Mouse (Mus musculus) liver, embryonic 12.5 days (tissue): ENCODE data around the gene Vwde. TPM values are rescaled to one million over a fixed set of nuclear protein-coding genes. Genes with fewer than 3 reads are reported as not detected.

Experiments
- ATAC-seq: fragments of 200-750 bp; cut with Nextera tagmentation; 2 replicates; pipeline ENCODE4 v1.8.0; 2017; ENCODE audit warnings: moderate number of reproducible peaks, mild to moderate bottlenecking, moderate library complexity
- H3K27ac ChIP-seq: fragments of 300-500 bp; sonication (generic); 2 replicates; pipeline ENCODE4 v1.5.1; 2016; ENCODE audit warnings: mild to moderate bottlenecking
- H3K27me3 ChIP-seq: fragments of 300-500 bp; sonication (generic); replicated peaks from 2 replicates; pipeline ENCODE4 v1.6.1; 2016; ENCODE audit warnings: mild to moderate bottlenecking, moderate library complexity
- H3K36me3 ChIP-seq: fragments of 300-500 bp; sonication (generic); 2 replicates; pipeline ENCODE4 v1.6.1; 2016; ENCODE audit warnings: mild to moderate bottlenecking, moderate library complexity
- H3K4me1 ChIP-seq: fragments of 300-500 bp; sonication (generic); 2 replicates; pipeline ENCODE4 v1.6.1; 2016
- H3K4me2 ChIP-seq: fragments of 300-500 bp; sonication (generic); 2 replicates; pipeline ENCODE4 v1.6.1; 2016; ENCODE audit warnings: mild to moderate bottlenecking, moderate library complexity
- H3K4me3 ChIP-seq: fragments of 300-500 bp; sonication (generic); 2 replicates; pipeline ENCODE4 v1.5.1; 2016; ENCODE audit warnings: mild to moderate bottlenecking, moderate library complexity
- H3K9ac ChIP-seq: fragments of 300-500 bp; sonication (generic); 2 replicates; pipeline ENCODE4 v1.6.1; 2016; ENCODE audit warnings: mild to moderate bottlenecking, moderate library complexity
- H3K9me3 ChIP-seq: fragments of 300-500 bp; sonication (generic); replicated peaks from 2 replicates; pipeline ENCODE4 v1.6.1; 2016; ENCODE audit warnings: mild to moderate bottlenecking, moderate library complexity
- WGBS: fragments of 180-500 bp; shearing (Covaris S2); methylation state at CpG from one replicate; pipeline ENCODE4 v1.1.7; 2016; ENCODE audit not compliant: insufficient replicate concordance; 5-methylcytosine and 5-hydroxymethylcytosine counted together
- polyA plus RNA-seq: library from polyadenylated mRNA; unstranded; fragments of >200 nt; fragmentation: Nextera tagmentation; extraction: Ambion mirVana; gene quantifications from 2 replicates; pipeline ENCODE4 v1.2.1, GENCODE M21; 2016

Gene Vwde
- polyA plus RNA-seq = not detected in 2 replicates

DNA sequence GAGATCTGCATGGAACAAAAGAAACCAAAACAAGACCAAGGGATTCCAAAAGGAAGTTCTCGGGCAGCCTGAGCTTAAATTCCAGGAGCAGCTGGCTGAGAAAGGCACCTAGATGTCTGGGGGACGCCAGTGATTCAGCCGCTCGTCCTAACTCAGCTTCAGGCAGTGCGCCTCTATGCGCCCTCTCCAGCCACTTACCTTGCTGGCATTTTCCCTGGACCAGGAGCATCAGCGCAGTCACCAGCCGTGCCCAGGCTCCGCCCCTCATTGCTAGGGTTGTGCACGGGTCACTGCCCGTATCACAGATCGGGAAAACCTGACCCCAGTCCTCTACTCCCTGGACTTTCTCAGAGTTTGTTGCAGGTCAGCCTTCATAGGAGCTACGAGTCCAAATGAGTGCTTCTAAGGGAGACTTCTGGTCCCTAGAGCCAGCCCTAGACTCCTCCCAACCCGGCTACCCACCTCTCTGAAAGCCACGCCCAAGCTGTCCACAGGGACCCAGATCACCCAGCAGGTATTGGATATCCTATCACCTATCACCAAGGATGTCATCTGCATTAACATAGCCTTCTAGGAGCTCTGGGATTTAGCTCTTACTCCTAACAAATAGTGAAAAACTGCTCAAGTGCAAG, at the start of gene Vwde:
Vwde (minus strand) TSS at position 370 of the 632 bp plus-strand sequence.
- peak within 1 kb of the TSS; percentile 47 for H3K4me2 ChIP-seq
- H3K9ac ChIP-seq = no peak within 1 kb of the TSS
- H3K4me1 ChIP-seq = no peaks in the 10 kb centered on the region
- H3K27ac ChIP-seq = no peak within 1 kb of the TSS
- H3K27me3 ChIP-seq = no peaks in the 10 kb centered on the region
- WGBS = 21% methylated on average over 15 of the region's 15 CpGs
- H3K36me3 ChIP-seq = no peaks in the 10 kb centered on the region
- H3K4me3 ChIP-seq = peak within 1 kb of the TSS; percentile 9; the same call in 1 of the 2 replicates
- no peak for ATAC-seq
- no peaks in the 10 kb centered on the region for H3K9me3 ChIP-seq

DNA sequence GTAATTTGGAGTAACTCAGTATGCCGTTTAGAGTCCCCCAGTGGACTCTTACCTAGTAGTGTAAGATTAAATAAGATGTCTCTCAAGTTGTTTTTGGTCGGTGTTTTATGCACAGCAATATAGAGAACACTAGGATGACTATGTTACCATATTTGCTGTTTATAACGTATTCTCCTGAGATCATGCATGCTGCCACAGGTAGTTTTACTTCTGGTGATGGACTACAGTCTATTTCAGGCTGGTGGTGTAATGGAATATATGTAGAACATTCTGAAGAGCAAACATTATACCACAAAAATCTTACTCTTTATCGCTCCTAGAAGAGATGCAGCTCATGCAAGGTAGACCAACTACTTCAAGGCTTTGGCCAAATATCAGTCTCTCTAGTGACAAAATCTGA, 30.6 kb upstream of the Vwde start:
- no peak overlapping the region for H3K9ac ChIP-seq
- H3K27ac ChIP-seq = no peak overlapping the region
- 65% methylated on average over 4 of the region's 4 CpGs for WGBS
- H3K4me1 ChIP-seq = no peaks in the 10 kb centered on the region
- no peak overlapping the region for H3K4me3 ChIP-seq
- no peaks in the 10 kb centered on the region for H3K27me3 ChIP-seq
- H3K36me3 ChIP-seq = no peaks in the 10 kb centered on the region
- no peak for ATAC-seq
- no peak overlapping the region for H3K4me2 ChIP-seq
- H3K9me3 ChIP-seq = no peaks in the 10 kb centered on the region

DNA sequence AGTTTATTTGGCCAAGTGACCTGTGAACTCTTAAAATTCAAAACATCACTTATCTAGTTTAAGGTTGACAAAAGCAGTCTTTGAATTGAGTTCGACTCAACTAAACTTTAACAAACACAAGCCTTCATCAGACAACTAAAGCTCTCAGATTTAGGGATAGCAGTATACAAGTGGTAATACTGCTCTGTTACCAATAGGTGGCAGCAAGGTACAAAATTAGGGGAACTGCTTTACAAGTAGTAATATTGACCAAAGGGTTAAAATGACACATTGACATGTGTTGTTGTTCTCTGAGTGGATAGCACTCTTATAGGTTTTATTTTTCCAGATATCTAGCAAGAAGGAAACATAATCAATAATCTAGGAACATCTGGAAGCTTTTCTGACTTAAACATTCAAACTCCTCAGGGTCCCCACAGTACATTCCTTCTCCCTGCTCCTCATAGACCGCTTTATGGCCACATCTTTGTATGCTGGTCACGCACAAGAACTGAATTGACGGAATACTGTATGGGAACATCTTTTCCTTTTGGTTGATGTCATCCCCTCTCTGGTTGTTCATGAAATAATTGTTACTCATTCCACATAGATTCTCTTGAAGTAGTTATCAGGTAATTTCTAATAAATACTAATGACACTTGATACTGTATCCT, 23.7 kb upstream of the Vwde start:
- ATAC-seq = no peak
- no peaks in the 10 kb centered on the region for H3K4me1 ChIP-seq
- 52% methylated on average over 4 of the region's 4 CpGs for WGBS
- no peaks in the 10 kb centered on the region for H3K27me3 ChIP-seq
- H3K9ac ChIP-seq = no peak overlapping the region
- H3K27ac ChIP-seq = no peak overlapping the region
- H3K36me3 ChIP-seq = no peaks in the 10 kb centered on the region
- no peak overlapping the region for H3K4me2 ChIP-seq
- H3K9me3 ChIP-seq = no peaks in the 10 kb centered on the region
- H3K4me3 ChIP-seq = no peak overlapping the region

- H3K36me3 ChIP-seq = no peaks in the 10 kb centered on the region
- no peaks in the 10 kb centered on the region for H3K9me3 ChIP-seq
- no peak overlapping the region for H3K4me2 ChIP-seq
- H3K4me1 ChIP-seq = no peaks in the 10 kb centered on the region
- ATAC-seq = no peak
- H3K9ac ChIP-seq = no peak overlapping the region
- no peak overlapping the region for H3K27ac ChIP-seq
- no peak overlapping the region for H3K4me3 ChIP-seq
- 69% methylated on average over 6 of the region's 6 CpGs for WGBS
- no peaks in the 10 kb centered on the region for H3K27me3 ChIP-seq
Observed at GRCm38 (mm10) chr6:13206157-13206556, 18.6 kb downstream of the Vwde start.

- ATAC-seq = no peak
- Histone ChIP-seq H3K4me3 (no peak overlapping the region), H3K9me3 (no peaks in the 10 kb centered on the region), H3K36me3 (no peaks in the 10 kb centered on the region), H3K27me3 (no peaks in the 10 kb centered on the region), H3K4me2 (no peak overlapping the region), H3K4me1 (no peaks in the 10 kb centered on the region), H3K27ac (no peak overlapping the region), H3K9ac (no peak overlapping the region)
- 59% methylated on average over 3 of the region's 3 CpGs for WGBS
Observed at GRCm38 (mm10) chr6:13197486-13197885, 27.3 kb downstream of the Vwde start.

DNA sequence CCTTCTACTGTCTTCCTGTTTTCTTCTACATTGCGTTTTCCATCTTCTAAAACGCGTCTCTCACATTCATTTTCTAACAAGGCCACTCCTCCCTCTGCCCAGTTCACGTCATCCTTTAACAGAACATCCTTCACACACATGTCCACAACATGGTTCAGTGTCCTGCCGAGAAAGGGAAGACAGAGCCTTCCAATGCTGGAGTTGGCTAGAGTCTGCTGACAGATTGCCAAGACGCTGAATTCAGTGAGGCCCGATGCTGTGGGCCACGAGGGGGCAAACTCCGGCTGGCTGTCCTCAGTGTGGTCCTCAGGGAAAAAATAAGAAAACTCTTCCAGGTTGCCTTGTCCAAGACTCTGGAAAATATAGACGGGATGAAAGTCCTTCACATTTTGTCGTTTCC, 37.9 kb downstream of the Vwde start:
- no peak overlapping the region for H3K27ac ChIP-seq
- H3K4me3 ChIP-seq = no peak overlapping the region
- no peaks in the 10 kb centered on the region for H3K27me3 ChIP-seq
- H3K4me1 ChIP-seq = no peaks in the 10 kb centered on the region
- no peak overlapping the region for H3K4me2 ChIP-seq
- no peaks in the 10 kb centered on the region for H3K36me3 ChIP-seq
- H3K9me3 ChIP-seq = no peaks in the 10 kb centered on the region
- no peak for ATAC-seq
- 75% methylated on average over 11 of the region's 11 CpGs for WGBS
- H3K9ac ChIP-seq = no peak overlapping the region

GRCm38 (mm10) chr6:13180061-13180460, 44.7 kb downstream of the Vwde start:
- ATAC-seq = no peak
- Histone ChIP-seq H3K9ac (no peak overlapping the region), H3K27ac (no peak overlapping the region), H3K4me1 (no peaks in the 10 kb centered on the region), H3K9me3 (no peaks in the 10 kb centered on the region), H3K27me3 (no peaks in the 10 kb centered on the region), H3K36me3 (no peaks in the 10 kb centered on the region), H3K4me3 (no peak overlapping the region), H3K4me2 (no peak overlapping the region)
- WGBS = 64% methylated on average over 3 of the region's 3 CpGs

GRCm38 (mm10) chr6:13169459-13170150, 55.2 kb downstream of the Vwde start:
- H3K36me3 ChIP-seq = no peaks in the 10 kb centered on the region
- no peaks in the 10 kb centered on the region for H3K9me3 ChIP-seq
- H3K4me3 ChIP-seq = no peak overlapping the region
- no peaks in the 10 kb centered on the region for H3K27me3 ChIP-seq
- 58% methylated on average over 3 of the region's 3 CpGs for WGBS
- no peak overlapping the region for H3K4me2 ChIP-seq
- H3K9ac ChIP-seq = no peak overlapping the region
- H3K27ac ChIP-seq = no peak overlapping the region
- no peak for ATAC-seq
- no peaks in the 10 kb centered on the region for H3K4me1 ChIP-seq

DNA sequence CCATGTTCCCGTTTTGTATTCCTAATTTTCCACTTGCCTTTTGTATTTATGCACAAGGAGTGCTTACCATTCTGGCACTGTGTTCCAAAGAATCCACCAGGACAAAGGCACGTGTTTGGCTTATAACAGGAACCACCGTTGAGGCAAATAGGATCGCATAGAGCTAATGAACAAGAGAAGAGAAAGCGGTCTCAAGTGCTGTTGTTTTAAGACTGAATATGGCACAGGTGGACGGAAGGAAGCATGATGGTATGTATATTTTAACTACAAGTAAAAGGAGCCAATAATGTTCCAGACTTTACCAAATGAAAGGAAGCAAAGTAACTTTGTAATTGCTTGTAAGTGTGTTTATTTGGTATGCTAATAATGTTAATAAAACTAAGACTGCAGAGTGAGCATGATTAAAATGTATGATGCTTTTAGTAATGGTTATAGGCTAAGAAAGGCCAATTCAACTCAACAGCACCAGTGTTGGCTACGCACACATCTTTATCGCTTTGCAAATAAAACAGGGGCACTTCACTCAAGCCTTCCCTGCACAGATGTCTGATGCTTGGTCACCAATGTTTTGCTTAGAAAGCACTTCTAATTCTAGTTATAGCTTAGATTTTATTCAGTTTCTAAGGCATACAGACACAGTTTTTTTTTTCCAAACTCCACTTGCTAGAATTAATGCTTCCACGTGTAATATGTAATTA, 58.4 kb downstream of the Vwde start:
- H3K36me3 ChIP-seq = no peaks in the 10 kb centered on the region
- 72% methylated on average over 9 of the region's 9 CpGs for WGBS
- no peaks in the 10 kb centered on the region for H3K9me3 ChIP-seq

DNA sequence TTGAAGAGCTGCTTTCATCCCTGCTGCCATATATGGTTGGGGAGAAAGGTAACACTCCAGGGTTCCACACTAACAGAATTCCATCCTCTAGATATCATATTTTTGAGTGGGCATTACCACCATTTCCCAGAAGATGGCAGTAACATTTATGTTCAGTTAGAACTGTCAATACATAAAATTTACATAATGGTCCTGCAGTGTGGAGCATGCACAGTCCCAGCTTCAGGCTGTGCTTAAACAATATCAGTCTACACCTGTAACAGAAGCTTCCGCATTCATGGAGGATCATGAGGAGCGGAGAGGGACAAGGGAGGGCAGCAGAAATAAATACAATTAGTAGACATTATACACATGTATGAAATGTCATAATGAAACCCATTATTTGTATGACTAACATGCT, 65.3 kb downstream of the Vwde start:
- H3K4me2 ChIP-seq = no peak overlapping the region
- ATAC-seq = no peak
- H3K27me3 ChIP-seq = no peaks in the 10 kb centered on the region
- WGBS = 72% methylated on average over 2 of the region's 2 CpGs
- no peaks in the 10 kb centered on the region for H3K9me3 ChIP-seq
- no peak overlapping the region for H3K9ac ChIP-seq
- H3K27ac ChIP-seq = no peak overlapping the region
- H3K36me3 ChIP-seq = no peaks in the 10 kb centered on the region
- H3K4me1 ChIP-seq = no peaks in the 10 kb centered on the region
- H3K4me3 ChIP-seq = no peak overlapping the region

More for the DNA sequence above, 58.4 kb downstream of the Vwde start:
- ATAC-seq = no peak
- no peak overlapping the region for H3K9ac ChIP-seq
- H3K4me3 ChIP-seq = no peak overlapping the region
- H3K4me1 ChIP-seq = no peaks in the 10 kb centered on the region
- no peak overlapping the region for H3K4me2 ChIP-seq
- no peaks in the 10 kb centered on the region for H3K27me3 ChIP-seq
- no peak overlapping the region for H3K27ac ChIP-seq

DNA sequence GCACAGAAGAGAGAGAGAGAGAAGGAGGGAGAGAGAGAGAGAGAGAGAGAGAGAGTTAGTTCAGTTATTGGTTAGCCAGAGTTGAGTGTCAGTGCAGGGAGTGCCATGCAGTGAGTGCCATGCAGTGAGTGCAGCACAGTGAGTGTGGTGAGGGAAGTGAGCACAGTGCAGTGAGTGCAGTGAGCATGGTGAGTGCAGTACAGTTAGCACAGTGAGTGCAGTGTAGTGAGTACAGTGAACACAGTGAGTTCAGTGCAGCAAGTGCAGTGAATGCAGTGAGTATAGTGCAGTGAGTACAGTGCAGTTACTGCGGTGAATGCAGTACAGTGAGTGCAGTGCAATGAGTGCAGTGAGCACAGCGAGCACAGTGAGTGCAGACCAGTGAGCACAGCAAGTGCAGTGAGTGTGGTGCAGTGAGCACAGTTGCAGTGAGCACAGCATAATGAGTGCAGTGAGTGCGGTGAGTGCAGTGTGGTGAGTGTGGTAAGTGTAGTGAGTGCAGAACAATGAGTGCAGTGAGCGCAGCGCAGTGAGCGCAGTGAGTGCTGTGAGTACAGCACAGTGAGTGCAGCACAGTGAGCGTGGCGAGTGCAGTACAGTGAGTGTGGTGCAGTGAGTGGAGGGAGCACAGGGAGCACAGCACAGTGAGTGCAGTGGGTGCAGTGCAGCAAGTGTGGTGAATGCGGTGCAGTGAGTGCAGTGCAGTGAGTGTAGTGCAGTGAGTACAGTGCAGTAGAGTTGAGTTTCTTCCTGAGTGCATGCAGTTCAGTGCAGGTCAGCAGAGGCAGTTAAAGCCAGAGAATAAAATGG, 70.7 kb downstream of the Vwde start:
- H3K4me1 ChIP-seq = no peaks in the 10 kb centered on the region
- H3K9me3 ChIP-seq = no peaks in the 10 kb centered on the region; the same call in 1 of the 2 replicates
- no peak overlapping the region for H3K9ac ChIP-seq
- no peak overlapping the region for H3K4me3 ChIP-seq
- 74% methylated on average over 9 of the region's 9 CpGs for WGBS
- ATAC-seq = no peak
- no peak overlapping the region for H3K4me2 ChIP-seq
- no peaks in the 10 kb centered on the region for H3K27me3 ChIP-seq
- no peak overlapping the region for H3K27ac ChIP-seq
- no peaks in the 10 kb centered on the region for H3K36me3 ChIP-seq
